Mouse (Mus musculus) midbrain, embryonic 14.5 days (tissue): ENCODE results near the gene Ewsr1. TPM values are rescaled to one million over a fixed set of nuclear protein-coding genes. Genes with fewer than 3 reads are reported as not detected.

ENCODE experiments used
- ATAC-seq: fragments of 200-750 bp; cut with Nextera tagmentation; 2 replicates; pipeline ENCODE4 v1.8.0; 2017; ENCODE audit warnings: moderate number of reproducible peaks, moderate library complexity; ENCODE audit not compliant: low FRiP score, low TSS enrichment
- DNase-seq: peaks from one replicate; pipeline ENCODE4 v3.0.0-alpha.2; 2015
- H3K27ac ChIP-seq: fragments of 300-500 bp; sonication (generic); replicated peaks from 2 replicates; pipeline ENCODE4 v1.5.1; 2014; ENCODE audit warnings: mild to moderate bottlenecking, low read depth, low read length, moderate library complexity
- H3K27me3 ChIP-seq: fragments of 300-500 bp; sonication (generic); 2 replicates; pipeline ENCODE4 v1.6.1; 2014; ENCODE audit warnings: low read length, control low read depth, mixed read lengths; ENCODE audit not compliant: control insufficient read depth, insufficient read depth
- H3K36me3 ChIP-seq: fragments of 300-500 bp; sonication (generic); 2 replicates; pipeline ENCODE4 v1.6.1; 2014; ENCODE audit warnings: low read length, control low read depth; ENCODE audit not compliant: control insufficient read depth, insufficient read depth
- H3K4me1 ChIP-seq: fragments of 300-500 bp; sonication (generic); 2 replicates; pipeline ENCODE4 v1.6.1; 2014; ENCODE audit warnings: mild to moderate bottlenecking, antibody characterized with exemption, low read length, control low read depth; ENCODE audit not compliant: control insufficient read depth, insufficient read depth
- H3K4me2 ChIP-seq: fragments of 300-500 bp; sonication (generic); 2 replicates; pipeline ENCODE4 v1.6.1; 2014; ENCODE audit warnings: mild to moderate bottlenecking, low read length, moderate library complexity
- H3K4me3 ChIP-seq: fragments of 300-500 bp; sonication (generic); replicated peaks from 2 replicates; pipeline ENCODE4 v1.5.1; 2014; ENCODE audit warnings: low read depth, low read length
- H3K9ac ChIP-seq: fragments of 300-500 bp; sonication (generic); replicated peaks from 2 replicates; pipeline ENCODE4 v1.6.1; 2014; ENCODE audit warnings: mild to moderate bottlenecking, low read length, moderate library complexity
- H3K9me3 ChIP-seq: fragments of 300-500 bp; sonication (generic); 2 replicates; pipeline ENCODE4 v1.6.1; 2016; ENCODE audit warnings: low read length, control low read depth, mixed read lengths; ENCODE audit not compliant: control insufficient read depth
- WGBS: fragments of 180-500 bp; shearing (Covaris S2); extraction: QIAGEN DNeasy Blood & Tissue Kit; methylation state at CpG from one replicate; pipeline ENCODE4 v1.1.7; 2014; 5-methylcytosine and 5-hydroxymethylcytosine counted together
- polyA plus RNA-seq: library from polyadenylated mRNA; unstranded; fragments of >200 nt; fragmentation: Nextera tagmentation; extraction: Ambion mirVana; gene quantifications from 2 replicates; pipeline ENCODE4 v1.2.1, GENCODE M21; 2014

Gene Ewsr1
- polyA plus RNA-seq, 1 experiment from 2014 or later, result 346 TPM

DNA sequence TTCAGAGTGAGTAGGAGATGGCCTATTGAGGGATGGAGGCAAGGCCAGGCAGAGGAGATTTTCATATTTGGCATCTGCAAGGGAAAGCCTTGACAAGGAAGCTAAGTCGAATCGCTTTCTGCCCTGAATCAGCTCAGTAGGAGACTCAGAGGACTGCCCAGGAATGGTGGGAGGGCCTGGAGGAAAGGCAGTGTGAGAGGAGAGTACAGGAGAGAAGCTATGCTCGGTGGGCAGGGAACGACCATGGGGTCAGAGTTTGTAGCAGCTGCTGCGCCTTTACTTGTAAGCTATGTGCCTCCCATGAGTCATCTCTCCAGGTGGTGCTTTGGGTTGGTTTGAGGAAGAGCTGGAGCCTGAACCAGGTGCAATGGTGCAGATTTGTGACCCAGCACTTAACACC, 1.7 kb upstream of the Ewsr1 start:
- Histone ChIP-seq H3K9ac (peak overlapping the region; percentile 94), H3K27ac (peak overlapping the region; percentile 99)

DNA sequence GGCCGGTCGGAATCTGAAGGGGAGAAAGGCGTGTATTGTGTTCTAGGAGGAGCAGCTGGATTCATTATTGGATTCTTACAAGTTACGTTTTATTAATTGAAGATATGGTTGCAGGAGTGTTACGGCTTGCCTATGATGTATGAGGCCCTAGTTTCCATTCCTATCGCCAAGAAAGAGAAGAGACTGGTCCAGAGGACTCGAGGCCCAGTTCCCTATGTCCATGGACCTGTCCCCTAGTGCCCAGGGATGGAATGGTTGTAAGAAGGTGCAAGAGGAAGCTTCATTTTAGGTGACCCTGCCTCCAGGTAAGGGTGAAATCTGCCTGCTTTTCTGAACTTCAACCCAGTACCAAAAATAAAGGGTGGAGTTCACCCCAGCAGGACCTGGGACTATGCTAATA, 1.2 kb upstream of the Ewsr1 start:
- peak; percentile 56 for DNase-seq
- Histone ChIP-seq H3K4me1 (peaks cover 34% of the 10 kb centered on the region), H3K4me3 (peak overlapping the region; percentile 100), H3K9me3 (no peaks in the 10 kb centered on the region), H3K36me3 (peaks cover 22% of the 10 kb centered on the region), H3K4me2 (peak overlapping the region; percentile 90), H3K9ac (peak overlapping the region; percentile 94), H3K27me3 (no peaks in the 10 kb centered on the region), H3K27ac (peak overlapping the region; percentile 99)
- WGBS, result 2% methylated on average over 7 of the region's 7 CpGs
- ATAC-seq, result no peak

More for the DNA sequence above, 1.7 kb upstream of the Ewsr1 start:
- Histone ChIP-seq H3K4me2 (peak overlapping the region; percentile 90), H3K9me3 (no peaks in the 10 kb centered on the region), H3K4me3 (peak overlapping the region; percentile 100), H3K27me3 (no peaks in the 10 kb centered on the region), H3K4me1 (peaks cover 32% of the 10 kb centered on the region), H3K36me3 (peaks cover 27% of the 10 kb centered on the region)
- no peak for ATAC-seq
- no peak for DNase-seq
- WGBS, result 41% methylated on average over 5 of the region's 5 CpGs

DNA sequence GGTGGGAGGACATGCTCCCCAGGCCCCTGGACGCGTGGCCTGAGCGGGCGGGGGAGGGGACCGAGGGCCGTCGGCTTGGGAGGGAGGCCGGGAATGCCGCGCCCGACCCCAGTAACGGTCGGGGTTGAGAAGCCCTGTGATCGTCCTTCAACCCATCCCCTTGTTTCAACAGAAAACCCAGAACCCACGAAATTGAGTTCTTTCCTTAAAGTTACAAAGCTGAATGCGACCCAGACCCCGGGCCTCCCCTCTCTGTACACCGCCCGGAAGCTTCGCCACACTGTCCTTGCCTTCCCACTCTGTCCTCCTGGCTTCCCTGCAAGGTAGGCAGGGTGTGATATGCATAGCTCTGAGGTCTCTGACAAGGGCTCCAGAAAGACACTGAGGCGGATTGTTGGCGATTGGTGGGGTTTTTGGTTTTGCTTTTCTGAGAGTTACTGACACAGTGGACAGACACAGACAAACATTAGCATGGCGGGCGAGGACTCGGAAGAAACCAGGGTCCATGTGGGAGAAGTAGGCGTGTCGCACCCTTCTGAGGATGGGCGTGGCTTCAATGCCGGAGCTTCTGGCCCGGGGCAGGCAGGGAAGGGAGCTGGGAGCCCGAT, 614 bp upstream of the Ewsr1 start:
- Histone ChIP-seq H3K4me3 (peak overlapping the region; percentile 100), H3K27me3 (no peaks in the 10 kb centered on the region), H3K4me1 (peaks cover 34% of the 10 kb centered on the region), H3K9me3 (no peaks in the 10 kb centered on the region), H3K4me2 (peak overlapping the region; percentile 90), H3K9ac (peak overlapping the region; percentile 94), H3K27ac (peak overlapping the region; percentile 99), H3K36me3 (peaks cover 16% of the 10 kb centered on the region)
- 0% methylated on average over 31 of the region's 31 CpGs for WGBS
- ATAC-seq, result peak; percentile 70
- DNase-seq, result peak; percentile 88

- Histone ChIP-seq H3K4me1 (peaks cover 39% of the 10 kb centered on the region), H3K9ac (peak overlapping the region; percentile 94), H3K4me3 (peak overlapping the region; percentile 100), H3K36me3 (0 out of 2 replicates have a peak, but pooled peaks cover 3% of the 10 kb centered on the region), H3K27me3 (no peaks in the 10 kb centered on the region), H3K4me2 (peak overlapping the region; percentile 91), H3K27ac (peak overlapping the region; percentile 99), H3K9me3 (no peaks in the 10 kb centered on the region)
- ATAC-seq, result no peak
- whole genome bisulfite sequencing, result under 1% methylated on average over 44 of the region's 44 CpGs
- DNase-seq, result peak; percentile 54
These were observed 881 bp downstream of the Ewsr1 start for GRCm38 (mm10) chr11:5098035-5098735.

DNA sequence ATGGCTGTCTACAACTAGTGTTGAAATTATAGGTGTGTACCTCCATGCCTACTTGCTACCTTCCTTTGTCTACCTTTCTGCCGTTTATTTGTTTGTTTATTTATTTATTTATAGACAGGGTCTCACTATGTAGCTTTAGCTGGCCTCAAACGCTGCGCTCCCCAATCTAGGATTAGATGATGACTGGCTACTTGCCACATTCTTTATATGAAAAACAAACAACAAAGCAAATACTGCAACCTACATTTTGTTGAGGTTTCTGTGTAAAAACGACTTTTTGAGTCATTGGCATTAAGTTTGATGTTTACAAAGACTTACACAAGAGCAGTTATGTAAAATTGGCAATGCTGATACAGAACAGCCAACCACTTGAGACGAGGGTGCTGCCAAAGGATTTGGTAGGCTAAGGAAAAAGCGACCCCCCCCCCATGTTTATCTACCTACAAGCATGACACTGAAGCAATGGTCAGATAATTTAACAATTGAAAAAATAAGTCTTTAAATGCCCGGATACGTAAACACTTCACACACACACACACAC, 2.5 kb downstream of the Ewsr1 start:
- no peak overlapping the region for H3K9ac ChIP-seq
- WGBS, result 74% methylated on average over 8 of the region's 8 CpGs
- peak overlapping the region; percentile 91 for H3K4me2 ChIP-seq

DNA sequence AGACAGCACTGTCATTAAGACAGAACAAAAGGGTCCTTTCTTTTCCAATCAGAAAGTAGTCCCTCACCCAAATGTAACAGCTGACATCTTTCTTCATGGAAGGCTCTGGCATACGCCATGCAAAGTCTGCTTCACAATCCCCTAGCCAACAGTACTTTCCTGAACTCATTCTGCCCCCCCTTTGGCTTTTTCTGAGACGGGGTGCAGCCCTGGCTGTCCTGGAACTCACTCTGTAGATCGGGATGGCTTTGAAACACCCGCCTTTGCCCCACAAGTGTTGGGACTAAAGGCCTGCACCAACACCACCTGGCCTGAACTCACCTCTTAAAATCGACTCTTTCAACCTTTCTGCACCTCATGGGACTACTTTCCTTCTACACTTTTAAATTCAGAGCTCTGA, 3.2 kb downstream of the Ewsr1 start:
- Histone ChIP-seq H3K36me3 (peaks cover 20% of the 10 kb centered on the region), H3K4me1 (peaks cover 33% of the 10 kb centered on the region), H3K27ac (no peak overlapping the region), H3K9me3 (no peaks in the 10 kb centered on the region), H3K9ac (no peak overlapping the region), H3K4me2 (peak overlapping the region; percentile 28), H3K27me3 (no peaks in the 10 kb centered on the region), H3K4me3 (no peak overlapping the region)
- DNase-seq (no peak), ATAC-seq (no peak)
- 86% methylated on average over 5 of the region's 5 CpGs for WGBS

More for the DNA sequence above, 2.5 kb downstream of the Ewsr1 start:
- DNase-seq (no peak), ATAC-seq (no peak)
- Histone ChIP-seq H3K4me1 (peaks cover 39% of the 10 kb centered on the region), H3K27me3 (no peaks in the 10 kb centered on the region), H3K4me3 (peak overlapping the region; percentile 100), H3K36me3 (peaks cover 14% of the 10 kb centered on the region), H3K27ac (no peak overlapping the region), H3K9me3 (no peaks in the 10 kb centered on the region)

DNA sequence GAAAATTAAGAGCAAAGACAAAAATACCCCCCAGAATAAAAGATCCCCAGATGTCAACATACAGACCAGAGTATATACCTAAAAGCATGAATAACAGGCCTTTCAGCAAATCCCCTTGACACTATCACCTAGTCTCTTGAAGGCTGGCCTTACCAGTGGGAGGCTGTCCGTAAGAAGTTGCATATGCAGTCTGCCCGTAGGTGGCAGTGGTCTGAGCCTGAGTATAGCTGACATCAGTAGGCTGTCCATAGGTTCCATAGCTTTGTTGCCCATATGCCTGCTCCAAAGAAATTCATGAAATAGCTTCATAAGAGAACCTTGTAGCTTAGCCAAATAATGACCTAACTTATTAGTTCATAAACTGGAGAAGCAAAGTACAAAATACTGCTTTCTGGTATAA, 7.4 kb downstream of the Ewsr1 start:
- peaks cover 59% of the 10 kb centered on the region for H3K36me3 ChIP-seq
- DNase-seq, result peak; percentile 48

GRCm38 (mm10) chr11:5089147-5089546, 9.9 kb downstream of the Ewsr1 start:
- no peak overlapping the region for H3K9ac ChIP-seq
- peaks cover 2% of the 10 kb centered on the region; the same call in 1 of the 2 replicates for H3K4me1 ChIP-seq
- H3K27ac ChIP-seq, result no peak overlapping the region
- no peaks in the 10 kb centered on the region for H3K9me3 ChIP-seq
- ATAC-seq, result no peak
- WGBS, result 94% methylated on average over 1 of the region's 1 CpGs
- no peak overlapping the region for H3K4me3 ChIP-seq
- no peak for DNase-seq
- no peaks in the 10 kb centered on the region for H3K27me3 ChIP-seq
- H3K36me3 ChIP-seq, result peaks cover 85% of the 10 kb centered on the region
- H3K4me2 ChIP-seq, result no peak overlapping the region

More for the DNA sequence above, 7.4 kb downstream of the Ewsr1 start:
- no peak overlapping the region for H3K9ac ChIP-seq
- no peaks in the 10 kb centered on the region for H3K27me3 ChIP-seq
- 31% methylated on average over 2 of the region's 2 CpGs for WGBS
- no peak overlapping the region for H3K4me3 ChIP-seq
- no peak overlapping the region for H3K4me2 ChIP-seq
- peaks cover 16% of the 10 kb centered on the region for H3K4me1 ChIP-seq
- no peaks in the 10 kb centered on the region for H3K9me3 ChIP-seq
- H3K27ac ChIP-seq, result no peak overlapping the region
- ATAC-seq, result no peak
